Mouse (Mus musculus) cerebellum, postnatal 4 days (tissue): ENCODE measurements around the gene Uqcrq.

Source experiments
- DNase-seq, 2 experiments: peaks; one replicate each; pipeline ENCODE4 v3.0.0; 2022; ENCODE audit warnings: low spot score in 2 of 2, mixed read lengths in 1 of 2

The Uqcrq gene

DNA sequence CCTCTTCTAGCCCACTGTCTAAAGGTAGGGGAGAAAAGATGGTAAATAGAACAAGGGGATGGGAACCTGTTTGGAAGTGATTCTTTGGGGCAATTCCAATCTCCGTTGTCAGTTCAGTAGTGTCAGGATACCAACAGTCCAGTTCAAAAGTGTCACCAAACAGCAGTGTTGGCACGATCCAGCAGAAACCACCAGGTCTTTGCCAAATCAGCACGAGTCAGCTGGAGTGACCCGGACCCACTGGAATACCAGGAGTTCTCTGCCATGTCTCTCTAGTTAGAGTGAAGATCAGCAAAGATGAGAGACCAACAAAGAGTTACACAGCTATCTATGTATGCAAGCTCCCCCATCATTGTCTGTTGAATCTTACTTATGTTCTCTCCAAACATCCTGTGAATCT lies 16.8 kb downstream of the Uqcrq start:
- DNase-seq: no peak

DNA sequence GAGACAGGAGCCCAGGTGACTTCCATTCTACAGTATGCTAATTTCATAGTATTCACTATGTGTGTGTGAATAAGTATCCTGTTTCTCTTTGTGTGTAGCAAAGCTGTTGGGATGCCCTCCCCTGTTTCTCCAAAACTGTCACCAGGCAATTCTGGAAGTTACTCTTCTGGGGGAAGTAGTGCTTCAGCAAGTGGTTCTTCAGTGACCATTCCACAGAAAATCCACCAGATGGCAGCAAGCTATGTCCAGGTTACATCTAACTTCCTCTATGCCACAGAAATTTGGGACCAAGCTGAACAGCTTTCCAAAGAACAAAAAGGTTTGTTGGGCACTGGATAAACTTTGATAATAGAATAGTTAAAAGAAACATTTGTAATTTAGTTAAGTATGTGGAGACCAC lies 18.9 kb downstream of the Uqcrq start:
- DNase-seq: no peak

DNA sequence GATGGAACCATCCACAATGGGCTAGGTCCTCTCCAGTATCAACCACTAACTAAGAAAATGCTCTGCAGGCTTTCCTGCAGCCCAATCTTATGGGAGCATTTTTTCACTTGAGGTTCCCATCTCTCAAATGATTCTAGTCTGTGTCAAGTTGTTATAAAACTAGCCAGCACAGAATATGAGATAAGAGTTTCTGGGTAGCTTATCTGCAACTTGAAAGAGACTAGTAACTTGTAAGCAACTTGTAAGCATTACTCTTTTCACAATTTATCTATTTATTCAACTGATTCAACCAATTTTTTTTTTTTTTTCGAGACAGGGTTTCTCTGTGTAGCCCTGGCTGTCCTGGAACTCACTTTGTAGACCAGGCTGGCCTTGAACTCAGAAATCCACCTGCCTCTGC lies 27.0 kb downstream of the Uqcrq start:
- DNase-seq: no peak

DNA sequence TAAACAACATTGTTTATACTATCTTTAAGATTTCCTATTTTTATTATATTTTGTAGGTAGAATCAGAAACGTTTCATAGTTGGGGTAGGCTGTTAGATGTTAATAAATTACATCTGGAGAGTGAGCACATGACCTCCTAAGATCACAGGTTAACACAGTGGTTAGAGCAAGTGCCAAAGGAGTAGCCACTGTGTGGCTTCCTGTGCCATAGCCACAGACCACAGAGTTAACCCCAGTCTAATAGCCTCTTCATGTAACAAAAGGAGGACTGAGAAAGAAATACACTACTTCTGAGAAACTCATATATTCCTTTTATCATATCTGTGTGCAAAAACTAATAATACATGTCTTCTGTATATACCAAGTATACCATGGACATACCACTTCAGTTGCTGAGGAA lies 36.8 kb downstream of the Uqcrq start:
- DNase-seq: no peak

DNA sequence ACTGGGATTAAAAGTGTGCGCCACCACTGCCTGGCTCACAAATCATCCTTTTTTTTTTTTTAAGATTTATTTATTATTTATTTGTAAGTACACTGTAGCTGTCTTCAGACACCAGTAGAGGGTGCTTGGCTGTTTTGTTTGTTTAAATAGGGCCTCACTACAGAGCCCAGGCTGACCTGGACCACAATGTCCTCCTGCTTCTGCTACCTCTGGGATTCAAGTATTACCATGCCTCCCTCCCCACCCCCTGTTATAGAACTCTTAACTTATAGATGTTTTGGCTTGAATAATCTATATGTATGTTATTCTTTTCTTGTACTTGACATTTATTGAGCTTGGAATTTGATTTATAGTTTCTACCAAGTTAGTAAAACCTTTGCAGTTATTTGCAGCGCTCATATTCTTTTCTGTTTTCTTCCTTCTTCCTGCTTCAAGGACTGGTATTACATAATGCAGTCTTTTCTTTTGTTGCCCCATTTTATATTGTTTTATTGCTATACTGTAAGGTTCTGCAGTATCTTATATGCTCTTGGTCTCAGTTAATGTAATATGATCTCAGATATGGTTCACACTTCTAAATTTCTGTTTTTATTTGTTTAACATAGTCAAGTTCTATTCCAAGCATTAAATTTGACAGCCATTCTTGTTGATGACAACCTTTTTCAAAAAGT lies 46.7 kb downstream of the Uqcrq start:
- DNase-seq: no peak

DNA sequence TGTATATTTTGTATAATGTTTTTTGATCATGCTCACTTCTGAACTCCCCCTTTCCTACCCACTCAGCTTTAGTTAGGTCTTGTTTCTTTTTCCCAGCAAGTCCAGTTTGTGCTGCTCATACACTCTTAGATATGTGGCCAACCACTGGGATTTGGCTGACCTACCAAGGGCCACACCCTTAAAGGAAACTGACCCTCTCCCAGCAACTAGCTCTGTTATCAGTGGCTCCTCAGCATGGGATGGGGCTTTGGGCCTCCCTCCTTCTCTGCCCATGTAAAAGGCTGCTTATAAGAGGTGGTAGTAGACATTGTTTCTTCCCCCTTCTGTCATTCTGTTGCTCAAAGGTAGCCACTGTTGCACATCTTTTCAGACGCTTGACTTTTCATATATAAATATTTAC lies 51.7 kb downstream of the Uqcrq start:
- no peak for DNase-seq
